Mouse (Mus musculus): ENCODE measurements around the gene Srp54a.
"Not testable (repeated sequence)": the region's sequence is repeated elsewhere in the genome, so short reads cannot be mapped to it uniquely, and the experiment has no call there.

Gene Srp54a

GRCm38 (mm10) chr12:55124242-55124641, 44.2 kb downstream of the Srp54a start, which contains the start of gene Fam177a:
TSS of gene Fam177a (plus strand) at chr12:55124469.
- not testable (repeated sequence) for H3K36me3 ChIP-seq (ENCODE audit: insufficient read depth, low read length); H3K4me1 ChIP-seq (replicated peaks; ENCODE audit: low read depth, low read length); H3K4me3 ChIP-seq (replicated peaks; ENCODE audit: low read length); H3K9me3 ChIP-seq (ENCODE audit: low read length); H3K27me3 ChIP-seq (ENCODE audit: insufficient read depth, low read length)

GRCm38 (mm10) chr12:55124731-55125130, 44.7 kb downstream of the Srp54a start:
- H3K27me3 ChIP-seq (ENCODE audit: insufficient read depth, low read length); H3K9me3 ChIP-seq (ENCODE audit: low read length); H3K36me3 ChIP-seq (ENCODE audit: insufficient read depth, low read length); H3K4me3 ChIP-seq (replicated peaks; ENCODE audit: low read length); H3K4me1 ChIP-seq (replicated peaks; ENCODE audit: low read depth, low read length): not testable (repeated sequence)

- H3K9me3 ChIP-seq (ENCODE audit: low read length); H3K4me3 ChIP-seq (replicated peaks; ENCODE audit: low read length); H3K36me3 ChIP-seq (ENCODE audit: insufficient read depth, low read length); H3K4me1 ChIP-seq (replicated peaks; ENCODE audit: low read depth, low read length); H3K27me3 ChIP-seq (ENCODE audit: insufficient read depth, low read length): not testable (repeated sequence)
Observed at GRCm38 (mm10) chr12:55135540-55135939, 55.5 kb downstream of the Srp54a start.

- not testable (repeated sequence) for H3K36me3 ChIP-seq (ENCODE audit: insufficient read depth, low read length); H3K4me1 ChIP-seq (replicated peaks; ENCODE audit: low read depth, low read length); H3K4me3 ChIP-seq (replicated peaks; ENCODE audit: low read length); H3K27me3 ChIP-seq (ENCODE audit: insufficient read depth, low read length); H3K9me3 ChIP-seq (ENCODE audit: low read length)
Observed at GRCm38 (mm10) chr12:55137859-55138258, 57.8 kb downstream of the Srp54a start.

GRCm38 (mm10) chr12:55154559-55155448, 74.7 kb downstream of the Srp54a start, which contains the start of gene Srp54b:
TSS of gene Srp54b (plus strand) at chr12:55155104.
- not testable (repeated sequence) for H3K4me1 ChIP-seq (replicated peaks; ENCODE audit: low read depth, low read length); H3K9me3 ChIP-seq (ENCODE audit: low read length); H3K4me3 ChIP-seq (replicated peaks; ENCODE audit: low read length); H3K36me3 ChIP-seq (ENCODE audit: insufficient read depth, low read length); H3K27me3 ChIP-seq (ENCODE audit: insufficient read depth, low read length)

- not testable (repeated sequence) for H3K4me3 ChIP-seq (replicated peaks; ENCODE audit: low read length); H3K27me3 ChIP-seq (ENCODE audit: insufficient read depth, low read length); H3K36me3 ChIP-seq (ENCODE audit: insufficient read depth, low read length); H3K4me1 ChIP-seq (replicated peaks; ENCODE audit: low read depth, low read length); H3K9me3 ChIP-seq (ENCODE audit: low read length)
Observed at GRCm38 (mm10) chr12:55155449-55155783, 75.4 kb downstream of the Srp54a start.
